Mouse (Mus musculus): ENCODE data around the gene Fam131a. TPM values are rescaled to one million over a fixed set of nuclear protein-coding genes. Genes with fewer than 3 reads are reported as not detected.

The Fam131a gene
- polyA plus RNA-seq, 2 experiments from 2014 or later: 1.2 TPM; not detected in 1

DNA sequence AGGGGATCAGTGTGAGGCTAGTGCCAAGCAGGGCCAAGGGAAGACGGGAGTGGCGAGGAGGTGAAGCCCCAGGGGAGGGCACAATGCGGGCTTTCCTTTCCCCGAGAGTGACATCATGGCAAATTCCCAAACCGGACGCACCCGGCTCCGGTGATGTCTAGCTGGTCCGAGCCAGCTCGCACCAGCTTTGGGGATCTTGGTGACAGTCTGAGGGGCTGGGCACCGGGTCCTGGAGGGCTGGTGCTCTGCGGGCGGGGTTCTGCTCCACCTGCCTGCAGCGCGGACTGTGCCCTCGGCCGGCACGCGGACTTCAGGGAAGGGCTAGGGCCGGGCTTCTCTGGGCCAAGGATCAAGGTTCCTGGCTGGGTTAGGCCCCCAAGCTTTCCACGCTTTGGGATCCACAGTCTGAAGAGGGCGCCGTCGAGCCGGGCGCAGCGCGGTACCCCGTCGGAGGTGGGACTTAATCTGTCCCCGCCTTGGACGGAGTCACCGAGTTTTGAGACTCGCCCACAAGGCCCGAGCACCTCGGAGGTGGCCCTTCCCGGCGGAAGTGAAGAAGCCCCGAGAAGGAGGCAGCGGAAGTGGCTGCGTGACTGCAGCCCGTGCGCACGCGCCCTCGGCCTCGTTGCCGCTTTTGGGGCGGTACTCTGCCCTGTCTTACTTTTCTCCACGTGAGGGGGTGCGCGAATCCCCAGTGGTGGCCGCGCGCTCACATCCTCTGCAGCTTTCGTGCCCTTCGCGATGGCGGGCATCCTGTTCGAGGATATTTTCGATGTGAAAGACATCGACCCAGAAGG is 24.3 kb downstream of the Fam131a start, which contains the start of the genes Polr2h and Clcn2:
Gene Polr2h, plus strand, starts transcription at position 485 of the 797 bp plus-strand sequence.
Gene Clcn2, minus strand, starts transcription at position 566 of the 797 bp plus-strand sequence.
- ATAC-seq: peak; percentile 88

DNA sequence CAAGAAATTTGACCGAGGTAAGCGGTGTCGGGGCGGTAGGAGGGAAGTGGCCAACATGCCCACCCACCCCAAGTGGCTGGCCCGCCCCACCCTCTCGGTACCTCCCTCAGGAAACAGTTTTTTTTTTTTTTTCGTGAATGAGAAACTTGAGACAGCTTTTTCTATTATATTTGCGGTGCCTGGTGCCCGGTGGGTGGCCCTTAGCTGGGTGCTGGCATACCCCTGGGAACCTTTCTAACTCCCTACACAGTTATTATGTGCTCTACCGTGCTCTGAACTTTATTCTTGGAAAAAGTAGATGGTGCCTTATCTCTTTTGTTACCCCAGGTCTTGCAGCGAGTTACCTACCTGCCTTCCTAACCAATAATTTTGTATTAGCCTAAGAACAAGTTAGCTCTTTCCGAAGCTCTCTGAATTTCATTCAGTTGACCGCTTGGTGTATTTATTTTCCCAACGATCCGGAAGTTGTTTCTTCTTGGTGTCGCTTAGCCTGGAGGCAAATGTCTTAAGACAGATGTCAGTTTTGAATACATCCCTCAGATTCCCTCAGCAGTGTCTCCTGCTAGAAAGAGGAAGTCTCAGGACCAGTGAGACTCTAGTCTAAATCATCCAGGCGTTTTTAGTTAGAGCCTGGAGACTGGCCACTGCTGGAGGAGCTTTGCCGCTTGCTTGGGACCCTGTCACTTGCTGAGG is 25.1 kb downstream of the Fam131a start:
- ATAC-seq: no peak

- ATAC-seq: no peak
These were observed 28.8 kb downstream of the Fam131a start for GRCm38 (mm10) chr16:20721808-20722207.

GRCm38 (mm10) chr16:20722736-20723135 is 29.7 kb downstream of the Fam131a start:
- no peak for ATAC-seq

DNA sequence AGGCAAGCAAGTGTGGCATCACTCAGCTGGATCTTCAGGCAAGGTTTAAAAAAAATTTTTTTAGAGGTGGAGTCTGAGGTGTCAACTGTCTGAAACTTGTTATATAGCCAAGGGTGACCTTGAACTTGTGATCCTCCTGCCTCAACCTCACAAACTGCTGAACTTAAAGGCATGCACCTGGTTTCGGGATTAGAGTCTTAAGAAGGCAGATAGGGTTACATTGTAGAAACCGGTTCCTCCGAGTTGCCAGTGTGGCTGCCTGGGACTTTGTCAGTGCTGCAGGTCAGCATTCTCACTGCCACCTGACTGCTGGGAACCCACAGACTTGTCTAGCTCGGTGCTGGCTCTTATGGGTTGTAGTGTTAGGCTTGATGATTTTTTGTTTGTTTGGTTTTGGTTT is 30.2 kb downstream of the Fam131a start:
- ATAC-seq: no peak

DNA sequence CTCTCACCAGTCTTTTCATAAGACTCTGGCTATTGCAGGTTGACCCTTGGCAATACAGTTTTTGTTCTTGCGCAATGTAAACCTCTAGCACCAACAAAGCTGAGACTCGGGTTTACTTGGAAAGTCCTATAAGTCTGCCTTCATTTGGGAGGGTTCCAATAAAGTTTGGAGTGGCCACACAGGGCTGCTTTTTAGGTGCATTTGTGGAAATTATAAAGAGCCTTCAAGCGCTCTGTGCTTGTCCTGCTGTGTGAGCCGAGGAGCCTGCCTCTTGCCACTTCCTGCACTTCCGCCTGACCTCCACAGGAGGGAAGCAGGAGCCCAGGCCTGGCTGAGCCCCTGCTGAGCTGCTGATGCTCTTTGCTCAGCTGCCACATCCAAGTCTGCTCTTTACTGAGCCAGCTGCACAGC is 31.3 kb downstream of the Fam131a start:
- peak; percentile 49 for ATAC-seq

- no peak for ATAC-seq
These were observed 32.3 kb downstream of the Fam131a start for GRCm38 (mm10) chr16:20725321-20725720.

- ATAC-seq: no peak
These were observed 32.7 kb downstream of the Fam131a start for GRCm38 (mm10) chr16:20725750-20726149.

GRCm38 (mm10) chr16:20726384-20726783 is 33.3 kb downstream of the Fam131a start:
- no peak for ATAC-seq

GRCm38 (mm10) chr16:20730293-20730711 is 37.3 kb downstream of the Fam131a start:
- no peak for ATAC-seq

- no peak for ATAC-seq
These were observed 38.6 kb downstream of the Fam131a start for GRCm38 (mm10) chr16:20731688-20732087.

- no peak for ATAC-seq
These were observed 39.3 kb downstream of the Fam131a start for GRCm38 (mm10) chr16:20732251-20732924.

GRCm38 (mm10) chr16:20732925-20733730 is 40.1 kb downstream of the Fam131a start, which contains the start of gene Chrd:
TSS of gene Chrd (plus strand) at chr16:20733127.
- ATAC-seq: no peak

DNA sequence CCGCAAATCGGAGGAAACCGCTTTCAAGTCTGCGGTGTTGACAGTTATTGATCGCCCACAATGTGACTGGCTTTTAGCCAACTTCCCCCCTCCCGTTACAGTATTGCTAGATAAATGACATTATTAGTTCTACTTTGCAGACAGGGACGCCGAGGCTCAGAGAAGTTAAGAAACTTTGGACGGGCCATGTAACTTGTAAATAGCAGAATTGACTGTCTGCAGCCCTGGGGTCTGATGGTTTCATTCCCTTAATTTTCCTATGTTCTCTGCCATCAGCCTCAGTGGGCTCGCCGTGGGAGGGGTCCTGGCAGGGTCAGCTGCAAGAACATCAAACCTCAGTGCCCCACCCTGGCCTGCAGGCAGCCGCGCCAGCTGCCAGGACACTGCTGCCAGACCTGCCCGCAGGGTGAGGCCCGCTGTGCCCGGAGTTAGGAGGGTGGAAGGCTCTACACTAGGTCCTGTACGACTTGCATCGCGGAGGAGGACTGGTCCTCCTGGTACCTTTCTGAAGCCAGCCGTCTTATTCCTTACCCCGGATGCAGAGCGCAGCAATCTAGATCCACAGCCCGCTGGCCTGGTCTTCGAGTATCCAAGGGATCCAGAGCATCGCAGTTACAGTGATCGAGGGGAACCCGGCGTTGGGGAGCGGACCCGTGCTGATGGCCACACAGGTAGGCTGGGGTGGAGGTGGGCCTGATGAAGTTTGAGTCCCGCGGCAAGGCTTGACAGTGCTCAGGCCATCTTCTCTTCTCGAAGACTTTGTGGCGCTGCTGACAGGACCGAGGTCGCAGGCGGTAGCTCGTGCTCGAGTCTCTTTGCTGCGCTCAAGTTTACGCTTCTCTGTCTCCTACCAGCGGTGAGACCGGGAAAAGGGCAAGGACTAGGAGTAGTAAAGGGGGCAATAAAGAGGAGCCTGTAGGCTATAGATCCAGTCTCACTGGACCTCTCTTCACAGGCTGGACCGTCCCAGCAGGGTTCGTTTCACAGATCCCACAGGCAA is 41.0 kb downstream of the Fam131a start, which contains the start of gene Thpo:
Gene Thpo, minus strand, starts transcription at position 781 of the 1,000 bp plus-strand sequence.
- no peak for ATAC-seq

DNA sequence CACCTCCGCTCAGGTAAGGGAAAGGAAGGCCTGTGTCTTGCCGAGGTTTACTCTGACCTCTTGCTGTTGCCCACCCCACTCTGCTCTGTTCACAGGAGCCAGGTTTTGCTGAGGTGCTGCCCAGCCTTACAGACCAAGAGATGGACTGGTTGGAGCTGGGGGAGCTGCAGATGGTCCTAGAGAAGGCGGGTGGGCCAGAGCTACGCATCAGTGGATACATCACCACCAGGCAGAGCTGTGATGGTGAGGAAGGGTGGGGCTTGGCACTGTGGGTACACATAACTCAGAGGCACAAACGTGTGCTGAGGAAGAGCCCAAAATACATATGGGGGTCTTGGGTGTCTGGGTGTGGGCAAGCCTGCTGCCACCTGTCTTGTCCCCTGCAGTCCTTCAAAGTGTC is 42.6 kb downstream of the Fam131a start:
- no peak for ATAC-seq

DNA sequence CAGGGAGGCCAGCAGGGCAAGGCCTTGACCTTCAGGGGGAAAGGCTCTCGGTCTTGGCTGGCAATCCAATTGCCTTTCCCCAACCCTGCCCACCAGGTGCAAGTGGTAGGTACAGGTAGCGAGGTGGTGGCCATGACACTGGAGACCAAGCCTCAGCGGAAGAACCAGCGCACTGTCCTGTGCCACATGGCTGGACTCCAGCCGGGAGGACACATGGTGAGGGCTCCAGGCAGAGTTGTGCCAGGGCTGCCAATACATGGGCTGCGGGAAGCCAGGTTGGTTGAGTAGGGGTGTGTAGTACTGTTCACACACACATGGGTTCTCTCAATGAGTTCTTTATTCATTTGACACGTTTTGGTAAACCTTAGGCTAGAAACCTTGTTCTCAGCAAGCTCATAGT is 43.1 kb downstream of the Fam131a start:
- no peak for ATAC-seq

GRCm38 (mm10) chr16:20736823-20737222 is 43.8 kb downstream of the Fam131a start:
- no peak for ATAC-seq

DNA sequence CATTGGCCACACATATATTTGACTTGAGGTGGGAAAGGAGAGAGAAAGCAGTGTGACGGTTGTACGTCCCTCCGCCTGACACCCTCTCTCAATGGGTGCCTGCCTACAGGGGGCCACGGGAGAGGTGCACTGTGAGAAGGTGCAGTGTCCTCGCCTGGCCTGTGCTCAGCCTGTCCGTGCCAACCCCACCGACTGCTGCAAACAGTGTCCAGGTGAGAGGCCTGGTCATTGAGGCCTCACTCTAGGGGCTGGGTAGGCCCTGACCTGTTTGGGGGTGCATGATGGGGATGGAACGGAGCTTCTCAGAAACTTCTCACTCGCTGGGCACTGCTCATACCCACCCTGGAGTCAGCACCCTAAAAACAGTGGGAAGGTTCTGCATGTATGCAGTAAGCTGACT is 46.8 kb downstream of the Fam131a start:
- no peak for ATAC-seq

GRCm38 (mm10) chr16:20746641-20747040 is 53.6 kb downstream of the Fam131a start:
- ATAC-seq: no peak

- no peak for ATAC-seq
These were observed 57.5 kb downstream of the Fam131a start for GRCm38 (mm10) chr16:20750518-20750917.
